Mouse (Mus musculus) heart, postnatal 4 days (tissue): ENCODE measurements around the gene Inhbc. TPM values are rescaled to one million over a fixed set of nuclear protein-coding genes. Genes with fewer than 3 reads are reported as not detected.
A peak's percentile ranks its signal among the peaks of the same experiment; 100 is the strongest.

Experiments used
- DNase-seq: peaks from one replicate; pipeline ENCODE4 v3.0.0; 2021
- total RNA-seq, 2 experiments: library from RNA; stranded (reverse); gene quantifications; 2 replicates each; pipeline ENCODE4 v1.2.3; 2021

Gene Inhbc
- total RNA-seq, result not detected

- DNase-seq, result no peak
Measured at GRCm38 (mm10) chr10:127369834-127370820, at the start of gene Inhbc. Inhbc (minus strand) TSS chr10:127370431.

GRCm38 (mm10) chr10:127414141-127414540 is 43.9 kb upstream of the Inhbc start:
- no peak for DNase-seq

- DNase-seq, result no peak
Measured at GRCm38 (mm10) chr10:127413585-127413984, 43.4 kb upstream of the Inhbc start.

GRCm38 (mm10) chr10:127412776-127413175 is 42.5 kb upstream of the Inhbc start:
- no peak for DNase-seq

GRCm38 (mm10) chr10:127412101-127412500 is 41.9 kb upstream of the Inhbc start:
- DNase-seq, result no peak

- no peak for DNase-seq
Measured at GRCm38 (mm10) chr10:127407391-127407790, 37.2 kb upstream of the Inhbc start.

GRCm38 (mm10) chr10:127404701-127405100 is 34.5 kb upstream of the Inhbc start:
- no peak for DNase-seq

- DNase-seq, result no peak
Measured at GRCm38 (mm10) chr10:127391774-127392173, 21.5 kb upstream of the Inhbc start.

- no peak for DNase-seq
Measured at GRCm38 (mm10) chr10:127381743-127382134, 11.5 kb upstream of the Inhbc start.

- peak; percentile 81 for DNase-seq
Measured at GRCm38 (mm10) chr10:127380767-127381742, 10.8 kb upstream of the Inhbc start.

- peak; percentile 93 for DNase-seq
Measured at GRCm38 (mm10) chr10:127380251-127380691, 10.0 kb upstream of the Inhbc start, which contains the start of gene R3hdm2. R3hdm2 (plus strand) TSS chr10:127380327.

GRCm38 (mm10) chr10:127379654-127380053 is 9.4 kb upstream of the Inhbc start:
- no peak for DNase-seq

- DNase-seq, result no peak
Measured at GRCm38 (mm10) chr10:127377700-127378099, 7.5 kb upstream of the Inhbc start.

GRCm38 (mm10) chr10:127371023-127371422 is 792 bp upstream of the Inhbc start:
- no peak for DNase-seq

GRCm38 (mm10) chr10:127368273-127368672 is 2.0 kb downstream of the Inhbc start:
- DNase-seq, result no peak

GRCm38 (mm10) chr10:127367116-127367515 is 3.1 kb downstream of the Inhbc start:
- DNase-seq, result no peak

- DNase-seq, result no peak
Measured at GRCm38 (mm10) chr10:127360714-127361113, 9.5 kb downstream of the Inhbc start.

GRCm38 (mm10) chr10:127355336-127355735 is 14.9 kb downstream of the Inhbc start:
- DNase-seq, result no peak

- peak; percentile 57 for DNase-seq
Measured at GRCm38 (mm10) chr10:127353909-127354895, 16.0 kb downstream of the Inhbc start, which contains the start of gene Inhbe. Inhbe (minus strand) TSS chr10:127354411.

GRCm38 (mm10) chr10:127352766-127353165 is 17.5 kb downstream of the Inhbc start:
- DNase-seq, result no peak

- no peak for DNase-seq
Measured at GRCm38 (mm10) chr10:127352187-127352586, 18.0 kb downstream of the Inhbc start.
